Mouse (Mus musculus) hindbrain, embryonic 12.5 days (tissue): ENCODE results near the gene Nfxl1. TPM values are rescaled to one million over a fixed set of nuclear protein-coding genes. Genes with fewer than 3 reads are reported as not detected.

Experiments
- ATAC-seq: fragments of 200-750 bp; cut with Nextera tagmentation; 2 replicates; pipeline ENCODE4 v1.8.0; 2017; ENCODE audit warnings: moderate TSS enrichment; ENCODE audit not compliant: low FRiP score
- H3K27ac ChIP-seq: fragments of 300-500 bp; sonication (generic); 2 replicates; pipeline ENCODE4 v1.5.1; 2016; ENCODE audit warnings: mild to moderate bottlenecking
- H3K27me3 ChIP-seq: fragments of 300-500 bp; sonication (generic); 2 replicates; pipeline ENCODE4 v1.6.1; 2016; ENCODE audit warnings: mild to moderate bottlenecking
- H3K36me3 ChIP-seq: fragments of 300-500 bp; sonication (generic); 2 replicates; pipeline ENCODE4 v1.6.1; 2016; ENCODE audit warnings: mild to moderate bottlenecking
- H3K4me1 ChIP-seq: fragments of 300-500 bp; sonication (generic); 2 replicates; pipeline ENCODE4 v1.6.1; 2016
- H3K4me2 ChIP-seq: fragments of 300-500 bp; sonication (generic); replicated peaks from 2 replicates; pipeline ENCODE4 v1.6.1; 2016; ENCODE audit warnings: mild to moderate bottlenecking
- H3K4me3 ChIP-seq: fragments of 300-500 bp; sonication (generic); 2 replicates; pipeline ENCODE4 v1.5.1; 2016; ENCODE audit warnings: mild to moderate bottlenecking
- H3K9ac ChIP-seq: fragments of 300-500 bp; sonication (generic); 2 replicates; pipeline ENCODE4 v1.6.1; 2016; ENCODE audit warnings: mild to moderate bottlenecking, moderate library complexity
- H3K9me3 ChIP-seq: fragments of 300-500 bp; sonication (generic); replicated peaks from 2 replicates; pipeline ENCODE4 v1.6.1; 2016; ENCODE audit warnings: mild to moderate bottlenecking
- WGBS: fragments of 180-500 bp; shearing (Covaris S2); methylation state at CpG from one replicate; pipeline ENCODE4 v1.1.7; 2016; 5-methylcytosine and 5-hydroxymethylcytosine counted together
- polyA plus RNA-seq: library from polyadenylated mRNA; unstranded; fragments of >200 nt; fragmentation: Nextera tagmentation; extraction: Ambion mirVana; gene quantifications from 2 replicates; pipeline ENCODE4 v1.2.1, GENCODE M21; 2016

The Nfxl1 gene
- polyA plus RNA-seq, 1 experiment from 2014 or later = 24.9 TPM

DNA sequence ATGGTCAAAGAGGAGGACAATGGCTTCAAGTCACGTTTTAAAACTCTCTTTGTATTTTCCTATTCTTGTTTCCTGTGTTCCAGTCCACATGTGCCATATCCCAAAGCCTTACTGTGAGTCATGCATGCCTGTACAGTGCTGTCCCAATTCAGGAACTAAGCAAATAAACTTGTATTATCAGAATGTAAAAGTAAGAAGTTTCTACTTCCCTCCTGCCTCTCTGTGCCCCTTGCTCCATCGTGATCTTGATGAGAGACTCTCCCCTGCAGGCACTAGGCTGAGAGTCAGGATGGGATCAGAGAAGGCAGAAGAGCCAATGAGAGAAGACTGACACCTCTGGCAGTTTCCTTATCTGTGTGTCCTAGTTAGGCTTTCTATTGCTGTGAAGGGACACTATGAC lies 68.3 kb downstream of the Nfxl1 start:
- no peak for ATAC-seq
- no peaks in the 10 kb centered on the region for H3K36me3 ChIP-seq
- no peak overlapping the region for H3K27ac ChIP-seq
- no peaks in the 10 kb centered on the region for H3K9me3 ChIP-seq
- H3K9ac ChIP-seq = no peak overlapping the region
- no peak overlapping the region for H3K4me3 ChIP-seq
- WGBS = 61% methylated on average over 2 of the region's 2 CpGs
- H3K4me1 ChIP-seq = no peaks in the 10 kb centered on the region
- no peaks in the 10 kb centered on the region for H3K27me3 ChIP-seq
- no peak overlapping the region for H3K4me2 ChIP-seq

GRCm38 (mm10) chr5:72480456-72480855 lies 79.0 kb downstream of the Nfxl1 start:
- Histone ChIP-seq H3K36me3 (no peaks in the 10 kb centered on the region), H3K4me1 (0 out of 2 replicates have a peak, but pooled peaks cover 2% of the 10 kb centered on the region), H3K4me2 (no peak overlapping the region), H3K27me3 (no peaks in the 10 kb centered on the region), H3K27ac (no peak overlapping the region), H3K9me3 (no peaks in the 10 kb centered on the region), H3K4me3 (no peak overlapping the region), H3K9ac (no peak overlapping the region)
- no peak for ATAC-seq
- 25% methylated on average over 7 of the region's 7 CpGs for whole genome bisulfite sequencing

DNA sequence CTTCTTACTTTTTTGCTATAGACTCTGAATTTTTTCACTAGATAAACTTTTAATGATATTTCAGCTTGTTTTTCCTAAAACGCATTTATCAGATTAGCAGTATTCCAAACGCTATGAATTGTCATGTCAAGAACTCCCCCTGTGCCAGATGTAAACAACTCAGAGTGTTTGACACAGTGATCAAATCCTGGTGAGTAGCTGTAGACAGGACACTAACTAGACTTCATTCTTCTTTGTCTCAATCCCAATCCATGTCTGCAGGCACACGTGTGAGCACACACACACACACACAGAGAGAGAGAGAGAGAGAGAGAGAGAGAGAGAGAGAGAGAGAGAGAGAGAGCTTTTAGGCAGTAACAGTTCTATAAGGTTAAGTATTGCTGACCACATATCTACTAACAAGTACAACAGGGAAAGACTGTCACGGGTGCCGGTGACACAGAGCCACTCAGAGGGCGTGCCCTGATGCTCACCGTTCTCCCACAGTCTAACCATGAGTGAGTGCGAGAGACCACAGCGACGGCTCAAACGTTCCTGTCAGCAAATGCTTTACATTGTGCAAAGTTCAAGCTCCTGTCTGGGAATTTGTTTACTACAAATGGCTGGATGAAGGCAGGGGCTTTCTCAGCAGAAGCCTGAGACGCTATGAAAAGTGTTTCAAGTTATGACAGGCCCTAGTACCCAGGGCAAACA lies 87.0 kb downstream of the Nfxl1 start:
- WGBS = 77% methylated on average over 12 of the region's 12 CpGs
- H3K27me3 ChIP-seq = no peaks in the 10 kb centered on the region
- H3K36me3 ChIP-seq = no peaks in the 10 kb centered on the region
- no peak overlapping the region for H3K4me3 ChIP-seq
- H3K9me3 ChIP-seq = no peaks in the 10 kb centered on the region
- no peak overlapping the region for H3K27ac ChIP-seq
- ATAC-seq = no peak
- H3K4me1 ChIP-seq = no peaks in the 10 kb centered on the region
- no peak overlapping the region for H3K9ac ChIP-seq
- H3K4me2 ChIP-seq = no peak overlapping the region

GRCm38 (mm10) chr5:72471746-72472145 lies 87.7 kb downstream of the Nfxl1 start:
- no peaks in the 10 kb centered on the region for H3K36me3 ChIP-seq
- H3K4me1 ChIP-seq = no peaks in the 10 kb centered on the region
- H3K27ac ChIP-seq = no peak overlapping the region
- no peaks in the 10 kb centered on the region for H3K27me3 ChIP-seq
- H3K9me3 ChIP-seq = no peaks in the 10 kb centered on the region
- H3K4me2 ChIP-seq = no peak overlapping the region
- no peak overlapping the region for H3K4me3 ChIP-seq
- 76% methylated on average over 7 of the region's 7 CpGs for WGBS
- H3K9ac ChIP-seq = no peak overlapping the region
- ATAC-seq = no peak

DNA sequence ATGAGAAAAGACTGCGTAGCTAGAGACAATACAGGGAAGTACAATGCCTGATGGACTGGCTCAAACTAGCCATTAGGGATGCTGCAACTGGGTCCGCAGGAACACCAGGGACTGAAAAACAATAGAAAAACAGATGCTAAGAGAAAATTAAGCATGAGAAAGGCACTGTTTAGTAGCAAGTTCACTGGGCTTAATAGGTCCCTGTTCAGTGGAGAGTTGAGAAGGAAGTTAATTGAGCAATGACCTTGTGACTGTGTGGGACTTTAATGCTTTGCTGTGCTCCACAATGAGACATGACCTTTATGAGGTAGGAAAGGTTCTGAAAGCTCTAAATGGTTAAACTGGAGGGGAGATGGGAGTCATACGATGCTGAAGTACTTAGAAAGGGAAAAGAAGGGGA lies 94.6 kb downstream of the Nfxl1 start:
- ATAC-seq = no peak
- Histone ChIP-seq H3K9ac (no peak overlapping the region), H3K9me3 (no peaks in the 10 kb centered on the region), H3K27me3 (no peaks in the 10 kb centered on the region), H3K4me3 (no peak overlapping the region), H3K4me1 (no peaks in the 10 kb centered on the region), H3K4me2 (no peak overlapping the region), H3K36me3 (no peaks in the 10 kb centered on the region), H3K27ac (no peak overlapping the region)
- 65% methylated on average over 3 of the region's 3 CpGs for WGBS

Other genes starting within 250 kb of the Nfxl1 start
- 11.2 and 16.2 TPM in 2 replicates for gene Corin, start 55.2 kb downstream of the Nfxl1 start, polyA plus RNA-seq
- gene Zar1, start 21.6 kb upstream of the Nfxl1 start, polyA plus RNA-seq = 4.0 and 5.9 TPM in 2 replicates
- 5.5 and 5.9 TPM in 2 replicates for gene Gm5868, start 27.9 kb upstream of the Nfxl1 start, polyA plus RNA-seq
- gene Cnga1, start 84.6 kb upstream of the Nfxl1 start, polyA plus RNA-seq = not detected in 2 replicates
- gene Nipal1, start 88.1 kb upstream of the Nfxl1 start, polyA plus RNA-seq = 0.62 and 1.5 TPM in 2 replicates
- gene Txk, start 193.1 kb upstream of the Nfxl1 start, polyA plus RNA-seq = 0.12 TPM in 1 of 2 replicates, not detected in the other